Mouse (Mus musculus): ENCODE measurements at regions not wholly inside any gene's neighbourhood (a gene's known extent, or its start where the extent isn't known, plus 50 kb on each side); places are given as distances from the start of the nearest gene placed in this dataset.
A peak's percentile ranks its signal among the peaks of the same experiment; 100 is the strongest.

- no peak for DNase-seq
Measured at GRCm38 (mm10) chr2:178670952-178671351, 240.6 kb downstream of the Cdh26 start.

GRCm38 (mm10) chr2:178673621-178674020, 243.3 kb downstream of the Cdh26 start:
- DNase-seq: no peak

- no peak for DNase-seq
Measured at GRCm38 (mm10) chr2:178674621-178675020, 244.3 kb downstream of the Cdh26 start.

GRCm38 (mm10) chr2:178676970-178677369, 246.6 kb downstream of the Cdh26 start:
- DNase-seq: no peak

- DNase-seq: no peak
Measured at GRCm38 (mm10) chr2:178680368-178680767, 250.0 kb downstream of the Cdh26 start.

GRCm38 (mm10) chr2:178684026-178684958, 254.0 kb downstream of the Cdh26 start:
- DNase-seq: no peak

GRCm38 (mm10) chr2:178685211-178685610, 254.9 kb downstream of the Cdh26 start:
- DNase-seq: no peak

- DNase-seq: no peak
Measured at GRCm38 (mm10) chr2:178686167-178686601, 255.9 kb downstream of the Cdh26 start.

- no peak for DNase-seq
Measured at GRCm38 (mm10) chr2:178688586-178688985, 258.3 kb downstream of the Cdh26 start.

GRCm38 (mm10) chr2:178691190-178691864, 261.0 kb downstream of the Cdh26 start:
- DNase-seq: no peak

GRCm38 (mm10) chr2:178691865-178692228, 261.5 kb downstream of the Cdh26 start:
- DNase-seq: no peak

- no peak for DNase-seq
Measured at GRCm38 (mm10) chr2:178692231-178692630, 261.9 kb downstream of the Cdh26 start.

- peak; percentile 73 for DNase-seq
Measured at GRCm38 (mm10) chr2:178698648-178699047, 268.3 kb downstream of the Cdh26 start.

- no peak for DNase-seq
Measured at GRCm38 (mm10) chr2:178700825-178701224, 270.5 kb downstream of the Cdh26 start.

GRCm38 (mm10) chr2:178704510-178704909, 274.2 kb downstream of the Cdh26 start:
- DNase-seq: no peak

- no peak for DNase-seq
Measured at GRCm38 (mm10) chr2:178708649-178709048, 278.3 kb downstream of the Cdh26 start.

- DNase-seq: no peak
Measured at GRCm38 (mm10) chr2:178709192-178709881, 279.0 kb downstream of the Cdh26 start.

- no peak for DNase-seq
Measured at GRCm38 (mm10) chr2:178710001-178710400, 279.7 kb downstream of the Cdh26 start.

- DNase-seq: no peak
Measured at GRCm38 (mm10) chr2:178711587-178712080, 281.3 kb downstream of the Cdh26 start.

GRCm38 (mm10) chr2:178712391-178712892, 282.1 kb downstream of the Cdh26 start:
- no peak for DNase-seq

GRCm38 (mm10) chr2:178715500-178716245, 285.3 kb downstream of the Cdh26 start:
- DNase-seq: no peak

- no peak for DNase-seq
Measured at GRCm38 (mm10) chr2:178718048-178718447, 287.7 kb downstream of the Cdh26 start.

All from right cerebral cortex, postnatal 14 days (tissue).